8 mouse cellular contexts compared by ENCODE assay signal in the genomic region with DNA sequence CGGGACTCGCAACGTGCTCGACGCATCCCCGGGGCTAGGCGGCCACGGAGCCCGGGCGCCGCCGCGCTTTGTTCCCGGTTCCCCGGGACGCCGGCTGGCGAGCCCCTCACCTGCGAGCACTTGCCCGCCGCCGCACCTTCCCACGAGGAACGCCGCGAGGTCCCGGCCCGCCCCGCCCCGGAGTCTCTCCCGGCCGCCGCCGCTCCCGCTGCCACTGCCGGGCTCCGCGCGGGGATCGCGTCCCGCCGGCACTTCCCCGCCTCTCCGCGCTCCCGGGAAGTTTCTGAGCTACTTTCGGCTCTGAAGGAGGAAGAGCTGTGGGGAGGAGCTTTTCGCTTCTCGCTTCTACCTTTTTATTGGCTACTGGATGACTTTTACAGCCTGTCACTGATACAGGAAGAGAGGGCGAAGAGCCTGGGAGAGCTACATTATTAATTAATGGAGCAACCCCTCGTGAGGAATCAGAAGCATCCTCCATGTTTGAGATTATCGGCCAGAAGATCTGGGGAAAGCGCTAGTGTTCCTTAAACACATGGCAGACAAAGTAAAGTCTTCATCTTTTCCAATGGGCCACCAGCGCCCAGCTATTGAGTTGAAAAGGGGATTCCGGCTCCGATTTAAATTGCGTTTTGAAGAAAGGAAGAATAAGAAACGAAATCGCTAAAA. TPM values are rescaled to one million over a fixed set of nuclear protein-coding genes. Genes with fewer than 3 reads are reported as not detected.
A peak's percentile ranks its signal among the peaks of the same experiment; 100 is the strongest.
DNase-seq lines count a peak whose midpoint lies in the region; ATAC-seq lines count a peak whose summit lies in the region.

A gene (minus strand): TSS at position 478 of the 666 bp plus-strand sequence.

- peak within 1 kb of the TSS; percentile 93 for H3K9ac ChIP-seq in limb, embryonic 12.5 days (replicated peaks)
- H3K9ac ChIP-seq in midbrain, embryonic 12.5 days (replicated peaks) = peak within 1 kb of the TSS; percentile 92

- no peaks in the 10 kb centered on the region for H3K9me3 ChIP-seq in limb, embryonic 12.5 days
- no peaks in the 10 kb centered on the region for H3K9me3 ChIP-seq in midbrain, embryonic 12.5 days

- peaks cover 6% of the 10 kb centered on the region; the same call in 1 of the 2 replicates for H3K4me1 ChIP-seq in limb, embryonic 12.5 days (replicated peaks)
- H3K4me1 ChIP-seq in midbrain, embryonic 12.5 days = peaks cover 4% of the 10 kb centered on the region; the same call in 1 of the 2 replicates

- DNase-seq in urinary bladder, adult 18-20 months (ENCODE audit: low spot score in 2 of 2) = peak; percentile 60 to 63
- no peak for DNase-seq in urinary bladder, postnatal 10 days (ENCODE audit: low spot score)
- peak; percentile 83 for DNase-seq in embryo, embryonic 10.5 days (ENCODE audit: low spot score)
- peak; percentile 47 to 49 for DNase-seq in gastrocnemius, postnatal 36 days
- peak; percentile 85 for DNase-seq in induced T-regulatory cell, adult 2 months (ENCODE audit: low read depth)
- peak; percentile 64 for DNase-seq in spleen, adult 12 weeks (ENCODE audit: low spot score)

- intact Hi-C loops in gastrocnemius, postnatal 36 days (cut with DNase I) = loop anchor here (10.0 kb wide), 1 partner anchor 161 kb away; no protein-coding TSS in a partner anchor

- under 1% methylated on average over 36 of the region's 60 CpGs for WGBS in limb, embryonic 12.5 days
- 1% methylated on average over 52 of the region's 60 CpGs for WGBS in midbrain, embryonic 12.5 days

- H3K4me2 ChIP-seq in limb, embryonic 12.5 days = peak within 1 kb of the TSS; percentile 84
- H3K4me2 ChIP-seq in midbrain, embryonic 12.5 days (replicated peaks) = peak within 1 kb of the TSS; percentile 79

- no peaks in the 10 kb centered on the region for H3K27me3 ChIP-seq in limb, embryonic 12.5 days
- no peaks in the 10 kb centered on the region for H3K27me3 ChIP-seq in midbrain, embryonic 12.5 days

- H3K27ac ChIP-seq in limb, embryonic 12.5 days = peak within 1 kb of the TSS; percentile 92
- peak within 1 kb of the TSS; percentile 92 for H3K27ac ChIP-seq in midbrain, embryonic 12.5 days (replicated peaks)

- ATAC-seq in limb, embryonic 12.5 days (ENCODE audit: insufficient number of reproducible peaks, insufficient read depth, low FRiP score, low TSS enrichment, low read depth) = 0 out of 2 replicates have a peak, but pooled peaks have one; percentile 52
- ATAC-seq in midbrain, embryonic 12.5 days (ENCODE audit: low FRiP score, low read depth) = peak; percentile 69

- H3K36me3 ChIP-seq in limb, embryonic 12.5 days = peaks cover 5% of the 10 kb centered on the region; the same call in 1 of the 2 replicates
- no peaks in the 10 kb centered on the region for H3K36me3 ChIP-seq in midbrain, embryonic 12.5 days

- peak within 1 kb of the TSS; percentile 90 for H3K4me3 ChIP-seq in limb, embryonic 12.5 days (replicated peaks)
- peak within 1 kb of the TSS; percentile 96 for H3K4me3 ChIP-seq in midbrain, embryonic 12.5 days

RNA-seq across cellular contexts. Expression of the gene that starts here (rescaled TPM):
- total RNA-seq in gastrocnemius, postnatal 36 days (2021) = not detected
- not detected in 2 replicates for polyA plus RNA-seq in limb, embryonic 12.5 days (2016; fragmentation: Nextera tagmentation; extraction: Ambion mirVana)
- 1.0 TPM in 1 of 2 replicates, not detected in the other for polyA plus RNA-seq in midbrain, embryonic 12.5 days (2016; fragmentation: Nextera tagmentation; extraction: Ambion mirVana)

Comparison
In these comparisons a context has a peak if more than half of its experiments do, and no peak if none do; other contexts are left out.
1. Peak in DNase-seq in gastrocnemius, postnatal 36 days; RNA of the gene not detected or under 1 TPM.
2. Peak in ATAC-seq, H3K4me3 ChIP-seq, H3K27ac ChIP-seq, H3K9ac ChIP-seq and H3K4me2 ChIP-seq in limb, embryonic 12.5 days; RNA of the gene not detected or under 1 TPM.